Mouse (Mus musculus) adrenal gland, postnatal 14 days (tissue): Measurements from ENCODE around the gene Kank4. TPM values are rescaled to one million over a fixed set of nuclear protein-coding genes. Genes with fewer than 3 reads are reported as not detected.
A peak's percentile ranks its signal among the peaks of the same experiment; 100 is the strongest.
"Not testable (repeated sequence)": the region's sequence is repeated elsewhere in the genome, so short reads cannot be mapped to it uniquely, and the experiment has no call there.

ENCODE experiments used
- DNase-seq: peaks from one replicate; pipeline ENCODE4 v3.0.0; 2021; ENCODE audit warnings: mixed read lengths
- total RNA-seq: library from RNA; stranded (reverse); gene quantifications from 2 replicates; pipeline ENCODE4 v1.2.3, GENCODE M21; 2021

Gene Kank4
- total RNA-seq, 1 experiment from 2014 or later: 2.4 TPM

- DNase-seq: no peak
These were observed 14.4 kb upstream of the Kank4 start for GRCm38 (mm10) chr4:98831726-98832125.

GRCm38 (mm10) chr4:98826701-98827100, 9.4 kb upstream of the Kank4 start:
- no peak for DNase-seq

- not testable (repeated sequence) for DNase-seq
These were observed 6.4 kb upstream of the Kank4 start, which contains the start of gene I0C0044D17Rik for GRCm38 (mm10) chr4:98823740-98824139. Gene I0C0044D17Rik, minus strand, starts transcription at chr4:98823840.

GRCm38 (mm10) chr4:98823047-98823446, 5.7 kb upstream of the Kank4 start:
- no peak for DNase-seq

- DNase-seq: no peak
These were observed 5.1 kb upstream of the Kank4 start for GRCm38 (mm10) chr4:98822478-98822877.

GRCm38 (mm10) chr4:98819216-98819755, 1.9 kb upstream of the Kank4 start:
- peak; percentile 60 for DNase-seq

GRCm38 (mm10) chr4:98816807-98817183, 542 bp downstream of the Kank4 start:
- peak; percentile 51 for DNase-seq

GRCm38 (mm10) chr4:98806306-98806705, 11.0 kb downstream of the Kank4 start:
- no peak for DNase-seq

GRCm38 (mm10) chr4:98805291-98806048, 11.9 kb downstream of the Kank4 start:
- DNase-seq: no peak

- DNase-seq: no peak
These were observed 12.7 kb downstream of the Kank4 start for GRCm38 (mm10) chr4:98804476-98805134.

GRCm38 (mm10) chr4:98801775-98802174, 15.6 kb downstream of the Kank4 start:
- DNase-seq: no peak

- DNase-seq: peak; percentile 46
These were observed 16.5 kb downstream of the Kank4 start for GRCm38 (mm10) chr4:98800824-98801223.

GRCm38 (mm10) chr4:98796591-98797341, 20.6 kb downstream of the Kank4 start:
- DNase-seq: no peak

- DNase-seq: no peak
These were observed 22.1 kb downstream of the Kank4 start for GRCm38 (mm10) chr4:98795241-98795640.

GRCm38 (mm10) chr4:98793486-98793885, 23.9 kb downstream of the Kank4 start:
- DNase-seq: no peak

GRCm38 (mm10) chr4:98790721-98791120, 26.6 kb downstream of the Kank4 start:
- DNase-seq: no peak

- DNase-seq: no peak
These were observed 27.5 kb downstream of the Kank4 start for GRCm38 (mm10) chr4:98789861-98790311.

- no peak for DNase-seq
These were observed 28.1 kb downstream of the Kank4 start for GRCm38 (mm10) chr4:98789133-98789765.

GRCm38 (mm10) chr4:98786281-98786680, 31.1 kb downstream of the Kank4 start:
- DNase-seq: no peak

- DNase-seq: no peak
These were observed 31.5 kb downstream of the Kank4 start for GRCm38 (mm10) chr4:98785851-98786250.

GRCm38 (mm10) chr4:98778219-98778618, 39.1 kb downstream of the Kank4 start:
- DNase-seq: no peak

- DNase-seq: no peak
These were observed 39.9 kb downstream of the Kank4 start for GRCm38 (mm10) chr4:98777464-98777863.
